Mouse (Mus musculus) hindbrain, embryonic 16.5 days (tissue): ENCODE measurements around the gene Rnf121. TPM values are rescaled to one million over a fixed set of nuclear protein-coding genes. Genes with fewer than 3 reads are reported as not detected.
"Not testable (repeated sequence)": the region's sequence is repeated elsewhere in the genome, so short reads cannot be mapped to it uniquely, and the experiment has no call there.

Experiments used
- ATAC-seq: fragments of 200-750 bp; cut with Nextera tagmentation; 2 replicates; pipeline ENCODE4 v1.8.0; 2017; ENCODE audit warnings: moderate TSS enrichment, moderate library complexity
- H3K27ac ChIP-seq: fragments of 300-500 bp; sonication (generic); 2 replicates; pipeline ENCODE4 v1.5.1; 2014; ENCODE audit warnings: low read depth, mild to moderate bottlenecking, control low read depth, low read length, moderate library complexity
- H3K27me3 ChIP-seq: fragments of 300-500 bp; sonication (generic); replicated peaks from 2 replicates; pipeline ENCODE4 v1.6.1; 2014; ENCODE audit warnings: low read length; ENCODE audit not compliant: control insufficient read depth, insufficient read depth
- H3K36me3 ChIP-seq: fragments of 300-500 bp; sonication (generic); 2 replicates; pipeline ENCODE4 v1.6.1; 2014; ENCODE audit warnings: mild to moderate bottlenecking, low read length, moderate library complexity, mixed read lengths; ENCODE audit not compliant: control insufficient read depth, insufficient read depth
- H3K4me1 ChIP-seq: fragments of 300-500 bp; sonication (generic); 2 replicates; pipeline ENCODE4 v1.6.1; 2014; ENCODE audit warnings: low read depth, low read length; ENCODE audit not compliant: control insufficient read depth, insufficient read depth
- H3K4me2 ChIP-seq: fragments of 300-500 bp; sonication (generic); 2 replicates; pipeline ENCODE4 v1.6.1; 2014; ENCODE audit warnings: mild to moderate bottlenecking, low read length, control low read depth, moderate library complexity
- H3K4me3 ChIP-seq: fragments of 300-500 bp; sonication (generic); 2 replicates; pipeline ENCODE4 v1.5.1; 2014; ENCODE audit warnings: mild to moderate bottlenecking, low read length, control low read depth, moderate library complexity
- H3K9ac ChIP-seq: fragments of 300-500 bp; sonication (generic); 2 replicates; pipeline ENCODE4 v1.6.1; 2014; ENCODE audit warnings: low read depth, mild to moderate bottlenecking, control low read depth, low read length, moderate library complexity
- H3K9me3 ChIP-seq: fragments of 300-500 bp; sonication (generic); 2 replicates; pipeline ENCODE4 v1.6.1; 2014; ENCODE audit warnings: mild to moderate bottlenecking, low read length, moderate library complexity; ENCODE audit not compliant: control insufficient read depth
- WGBS: fragments of 180-500 bp; shearing (Covaris S2); extraction: QIAGEN DNeasy Blood & Tissue Kit; methylation state at CpG from one replicate; pipeline ENCODE4 v1.1.7; 2014; 5-methylcytosine and 5-hydroxymethylcytosine counted together
- polyA plus RNA-seq: library from polyadenylated mRNA; unstranded; fragments of >200 nt; fragmentation: Nextera tagmentation; extraction: Ambion mirVana; gene quantifications from 2 replicates; pipeline ENCODE4 v1.2.1, GENCODE M21; 2015

Gene Rnf121
- polyA plus RNA-seq, 1 experiment from 2014 or later, result 35.9 TPM

GRCm38 (mm10) chr7:102035534-102035933 is 29.7 kb downstream of the Rnf121 start:
- Histone ChIP-seq H3K27ac (no peak overlapping the region), H3K4me2 (no peak overlapping the region), H3K9ac (no peak overlapping the region), H3K9me3 (no peaks in the 10 kb centered on the region), H3K36me3 (peaks cover 38% of the 10 kb centered on the region), H3K4me1 (no peaks in the 10 kb centered on the region), H3K4me3 (no peak overlapping the region), H3K27me3 (no peaks in the 10 kb centered on the region)
- no peak for ATAC-seq
- WGBS, result 91% methylated on average over 2 of the region's 2 CpGs

DNA sequence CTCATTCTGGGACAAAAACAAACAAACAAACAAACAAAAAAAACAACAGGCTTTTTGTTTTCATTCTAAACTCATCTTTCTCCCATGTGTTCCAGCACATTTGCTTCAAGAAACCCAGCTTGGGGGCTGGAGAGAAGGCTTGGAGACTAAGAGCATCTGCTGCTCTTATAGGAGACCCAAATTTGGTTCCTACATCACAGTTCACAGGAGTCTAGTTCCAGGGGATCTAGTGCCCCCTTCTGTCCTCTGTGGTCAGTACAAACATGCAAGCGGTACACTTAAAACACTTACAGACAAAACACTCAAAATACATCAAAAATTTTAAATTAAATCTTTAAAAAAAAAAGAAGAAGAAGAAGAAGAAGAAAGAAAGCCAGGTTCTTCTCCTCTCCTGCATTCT is 30.4 kb downstream of the Rnf121 start:
- H3K36me3 ChIP-seq, result peaks cover 38% of the 10 kb centered on the region
- ATAC-seq, result no peak
- WGBS, result 89% methylated on average over 1 of the region's 1 CpGs
- H3K4me3 ChIP-seq, result no peak overlapping the region
- no peaks in the 10 kb centered on the region for H3K9me3 ChIP-seq
- no peak overlapping the region for H3K9ac ChIP-seq
- no peaks in the 10 kb centered on the region for H3K27me3 ChIP-seq
- no peaks in the 10 kb centered on the region for H3K4me1 ChIP-seq
- H3K4me2 ChIP-seq, result no peak overlapping the region
- H3K27ac ChIP-seq, result no peak overlapping the region

DNA sequence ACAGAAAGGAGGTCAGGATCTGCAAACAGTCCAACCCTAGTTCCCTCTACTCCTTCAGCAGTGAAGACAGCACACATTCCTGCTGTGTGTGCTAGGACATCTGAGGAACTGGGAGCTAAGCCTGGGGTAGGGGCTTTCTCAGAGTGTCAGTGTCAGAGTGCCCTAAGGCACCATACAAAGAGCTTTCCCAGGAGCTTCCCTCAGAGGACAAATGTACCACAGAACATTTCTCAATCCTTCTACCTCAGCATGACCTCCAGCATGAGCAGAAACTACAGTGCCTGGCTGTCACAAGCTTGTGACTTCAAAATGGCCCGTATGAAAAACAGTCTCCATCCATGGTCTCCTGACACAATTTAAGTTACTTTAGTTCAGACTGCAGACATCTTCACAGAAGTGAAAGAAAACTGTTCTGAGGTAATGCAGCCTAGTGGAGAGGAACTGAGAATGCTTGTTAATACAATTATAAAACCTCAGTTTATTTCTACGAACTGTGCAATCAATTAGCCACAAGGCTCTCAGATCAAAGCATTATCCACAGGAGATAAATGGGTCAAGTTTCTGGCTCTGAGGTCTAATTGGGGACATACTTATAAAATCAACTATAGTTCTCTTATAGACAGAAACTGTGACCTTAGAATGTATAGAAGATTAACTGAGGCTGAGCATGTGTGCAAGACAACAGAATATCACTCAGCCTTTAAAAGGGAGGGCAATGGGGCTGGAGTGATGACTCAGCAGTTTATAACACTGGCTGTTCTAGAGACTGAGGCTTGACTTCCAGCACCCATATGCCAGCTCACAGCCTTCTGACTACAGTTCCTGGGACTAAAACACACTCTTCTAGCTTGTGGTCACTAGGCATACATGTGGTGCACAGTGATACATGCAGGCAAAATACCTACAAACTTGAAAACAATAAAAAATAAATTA is 39.8 kb downstream of the Rnf121 start:
- Histone ChIP-seq H3K9ac (no peak overlapping the region), H3K4me3 (no peak overlapping the region), H3K9me3 (no peaks in the 10 kb centered on the region), H3K27ac (no peak overlapping the region), H3K27me3 (no peaks in the 10 kb centered on the region), H3K4me2 (no peak overlapping the region), H3K4me1 (no peaks in the 10 kb centered on the region), H3K36me3 (peaks cover 32% of the 10 kb centered on the region)
- no peak for ATAC-seq
- WGBS, result 83% methylated on average over 2 of the region's 2 CpGs

DNA sequence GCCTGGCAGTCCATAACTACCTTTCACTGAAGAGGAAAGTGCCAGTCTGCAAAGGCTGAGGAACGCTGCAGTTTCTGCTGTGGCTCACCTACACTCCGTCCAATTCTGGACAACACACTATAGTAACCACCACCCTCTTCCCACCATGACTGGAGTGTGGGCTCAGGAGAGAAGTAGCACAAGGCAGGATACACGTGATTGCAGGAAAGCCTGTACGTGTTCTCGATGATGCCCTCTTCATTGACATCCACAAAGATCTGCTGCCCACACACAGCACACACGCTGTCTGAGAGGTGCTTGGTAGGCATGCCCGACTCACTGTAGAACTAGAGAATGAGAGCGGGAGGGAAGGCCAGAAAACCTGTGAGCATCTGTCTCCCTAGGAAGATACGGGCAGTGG is 41.4 kb downstream of the Rnf121 start:
- no peak overlapping the region for H3K27ac ChIP-seq
- H3K9ac ChIP-seq, result no peak overlapping the region
- H3K4me1 ChIP-seq, result no peaks in the 10 kb centered on the region
- ATAC-seq, result no peak
- H3K4me3 ChIP-seq, result no peak overlapping the region
- H3K4me2 ChIP-seq, result no peak overlapping the region
- no peaks in the 10 kb centered on the region for H3K27me3 ChIP-seq
- H3K36me3 ChIP-seq, result peaks cover 33% of the 10 kb centered on the region
- H3K9me3 ChIP-seq, result no peaks in the 10 kb centered on the region
- WGBS, result 96% methylated on average over 9 of the region's 9 CpGs

GRCm38 (mm10) chr7:102020934-102021333 is 44.3 kb downstream of the Rnf121 start:
- not testable (repeated sequence) for H3K27ac ChIP-seq, H3K4me2 ChIP-seq, H3K9me3 ChIP-seq, H3K27me3 ChIP-seq, ATAC-seq, H3K4me3 ChIP-seq, H3K9ac ChIP-seq, H3K4me1 ChIP-seq
- H3K36me3 ChIP-seq, result peaks cover 35% of the 10 kb centered on the region
- 82% methylated on average over 2 of the region's 2 CpGs for whole genome bisulfite sequencing

- no peak for ATAC-seq
Observed at GRCm38 (mm10) chr7:102019362-102019761, 45.9 kb downstream of the Rnf121 start.

GRCm38 (mm10) chr7:102018590-102018989 is 46.7 kb downstream of the Rnf121 start, which contains the start of gene Il18bp:
Gene Il18bp (minus strand): TSS chr7:102018690.
- H3K27ac ChIP-seq, result no peak within 1 kb of the TSS
- H3K36me3 ChIP-seq, result peaks cover 52% of the 10 kb centered on the region
- 90% methylated on average over 3 of the region's 3 CpGs for WGBS

More at GRCm38 (mm10) chr7:102019362-102019761, 45.9 kb downstream of the Rnf121 start:
- H3K9ac ChIP-seq, result no peak overlapping the region
- H3K27me3 ChIP-seq, result no peaks in the 10 kb centered on the region
- no peak overlapping the region for H3K4me3 ChIP-seq
- 71% methylated on average over 3 of the region's 3 CpGs for WGBS
- H3K4me1 ChIP-seq, result no peaks in the 10 kb centered on the region
- no peaks in the 10 kb centered on the region for H3K9me3 ChIP-seq
- peaks cover 47% of the 10 kb centered on the region for H3K36me3 ChIP-seq
- H3K4me2 ChIP-seq, result no peak overlapping the region
- no peak overlapping the region for H3K27ac ChIP-seq

GRCm38 (mm10) chr7:102018034-102018433 is 47.2 kb downstream of the Rnf121 start:
- no peak for ATAC-seq
- 86% methylated on average over 7 of the region's 7 CpGs for WGBS
- no peaks in the 10 kb centered on the region for H3K4me1 ChIP-seq

More at GRCm38 (mm10) chr7:102018590-102018989, 46.7 kb downstream of the Rnf121 start, which contains the start of gene Il18bp:
- H3K9ac ChIP-seq, result no peak within 1 kb of the TSS
- no peaks in the 10 kb centered on the region for H3K27me3 ChIP-seq
- ATAC-seq, result no peak
- no peak within 1 kb of the TSS for H3K4me3 ChIP-seq
- H3K4me2 ChIP-seq, result no peak within 1 kb of the TSS
- H3K9me3 ChIP-seq, result no peaks in the 10 kb centered on the region
- no peaks in the 10 kb centered on the region for H3K4me1 ChIP-seq

DNA sequence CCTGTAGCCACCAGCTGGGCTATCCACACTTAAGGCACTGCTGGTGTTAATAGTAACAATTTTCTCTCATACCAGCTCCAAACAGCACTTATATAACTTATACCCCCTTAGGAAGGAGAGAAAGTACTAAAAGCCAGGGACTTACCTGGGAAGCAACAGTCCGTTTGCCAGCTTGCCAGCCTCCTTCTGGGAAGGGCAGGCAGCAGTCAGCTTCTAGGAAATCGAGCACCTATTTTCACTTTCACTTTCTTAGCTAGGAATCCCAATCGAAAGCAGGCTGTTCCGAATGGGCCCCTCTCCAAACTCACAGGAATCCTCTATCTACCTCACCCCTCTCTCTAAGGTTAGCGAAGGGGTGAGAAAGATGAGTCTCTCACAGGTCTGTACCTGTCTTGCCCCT is 47.8 kb downstream of the Rnf121 start:
- ATAC-seq, result no peak
- H3K9ac ChIP-seq, result no peak overlapping the region
- 90% methylated on average over 5 of the region's 5 CpGs for WGBS
- no peaks in the 10 kb centered on the region for H3K9me3 ChIP-seq
- H3K4me3 ChIP-seq, result no peak overlapping the region
- no peak overlapping the region for H3K4me2 ChIP-seq
- H3K27me3 ChIP-seq, result no peaks in the 10 kb centered on the region
- H3K36me3 ChIP-seq, result peaks cover 52% of the 10 kb centered on the region
- H3K27ac ChIP-seq, result no peak overlapping the region
- H3K4me1 ChIP-seq, result no peaks in the 10 kb centered on the region

More at GRCm38 (mm10) chr7:102018034-102018433, 47.2 kb downstream of the Rnf121 start:
- no peak overlapping the region for H3K4me3 ChIP-seq
- peaks cover 53% of the 10 kb centered on the region for H3K36me3 ChIP-seq
- no peak overlapping the region for H3K4me2 ChIP-seq
- H3K27me3 ChIP-seq, result no peaks in the 10 kb centered on the region
- H3K27ac ChIP-seq, result no peak overlapping the region
- no peak overlapping the region for H3K9ac ChIP-seq
- no peaks in the 10 kb centered on the region for H3K9me3 ChIP-seq
